ENCODE assay signal across 8 mouse cellular contexts in the genomic region with DNA sequence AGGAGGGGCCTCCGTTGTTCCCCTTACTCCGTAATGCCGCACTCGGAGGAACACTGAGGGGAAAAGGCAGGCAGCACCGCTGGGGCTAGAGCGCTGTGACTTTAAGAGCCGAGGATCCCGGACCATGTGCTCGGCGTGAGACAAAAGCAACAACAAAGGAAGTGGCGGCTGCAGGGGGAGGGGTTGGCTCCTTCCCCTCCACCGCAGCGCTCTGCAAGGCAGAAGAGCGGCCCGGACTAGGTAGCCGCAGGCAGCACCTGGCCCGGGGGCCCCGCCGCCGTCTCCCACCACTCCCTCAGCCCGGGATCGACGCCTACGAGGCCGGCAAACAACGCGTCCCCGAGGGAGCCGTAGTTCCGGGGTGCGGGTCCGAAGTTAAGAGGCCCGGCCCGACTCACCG. TPM values are rescaled to one million over a fixed set of nuclear protein-coding genes. Genes with fewer than 3 reads are reported as not detected.
DNase-seq lines count a peak whose midpoint lies in the region; ATAC-seq and TF ChIP-seq lines count a peak whose summit lies in the region.

No protein-coding gene starts in this region.

- H3K27ac ChIP-seq in embryonic facial prominence, embryonic 13.5 days = peak overlapping the region; percentile 98
- H3K27ac ChIP-seq in liver, adult 2 months (replicated peaks; ENCODE audit: insufficient read depth, low read depth, low read length) = peak overlapping the region; percentile 94

- H3K4me2 ChIP-seq in embryonic facial prominence, embryonic 13.5 days = peak overlapping the region; percentile 75

- H3K9ac ChIP-seq in embryonic facial prominence, embryonic 13.5 days = peak overlapping the region; percentile 97
- H3K9ac ChIP-seq in liver, adult 2 months (ENCODE audit: low read depth, low read length) = peak overlapping the region; percentile 97

- TF ChIP-seq CTCF in liver, adult 2 months (IDR thresholded peaks at IDR 0.05; ENCODE audit: low read depth, low read length) = no peak

- under 1% methylated on average over 33 of the region's 35 CpGs for WGBS in embryonic facial prominence, embryonic 13.5 days
- WGBS in liver, adult 2 months = under 1% methylated on average over 35 of the region's 35 CpGs

- peaks cover 30% of the 10 kb centered on the region for H3K36me3 ChIP-seq in embryonic facial prominence, embryonic 13.5 days
- peaks cover 3% of the 10 kb centered on the region for H3K36me3 ChIP-seq in liver, adult 2 months (ENCODE audit: control insufficient read depth, insufficient read depth, low read length)

- peak overlapping the region; percentile 93 for H3K4me3 ChIP-seq in embryonic facial prominence, embryonic 13.5 days
- peak overlapping the region; percentile 88 for H3K4me3 ChIP-seq in liver, adult 2 months (ENCODE audit: insufficient read depth, low read depth, low read length)

- peaks cover 31% of the 10 kb centered on the region; the same call in 1 of the 2 replicates for H3K79me2 ChIP-seq in liver, adult 2 months (ENCODE audit: control insufficient read depth, insufficient read depth, low read length)

- H3K9me3 ChIP-seq in embryonic facial prominence, embryonic 13.5 days = no peaks in the 10 kb centered on the region

- peaks cover 41% of the 10 kb centered on the region for H3K4me1 ChIP-seq in embryonic facial prominence, embryonic 13.5 days
- H3K4me1 ChIP-seq in liver, adult 2 months (ENCODE audit: control insufficient read depth, insufficient read depth, low read length) = peaks cover 27% of the 10 kb centered on the region

- peak; percentile 60 for ATAC-seq in embryonic facial prominence, embryonic 13.5 days (ENCODE audit: insufficient number of reproducible peaks, insufficient read depth, low FRiP score, low TSS enrichment, low read depth)

- 0 out of 2 replicates have a peak, but pooled peaks have one; percentile 7 for TF ChIP-seq POLR2A in liver, adult 2 months (IDR thresholded peaks at IDR 0.05; ENCODE audit: extremely low read depth, insufficient read depth, low read length)

- no peaks in the 10 kb centered on the region for H3K27me3 ChIP-seq in embryonic facial prominence, embryonic 13.5 days
- H3K27me3 ChIP-seq in liver, adult 2 months (ENCODE audit: control insufficient read depth, insufficient read depth, low read length) = no peaks in the 10 kb centered on the region

- DNase-seq in urinary bladder, adult 18-20 months (ENCODE audit: low spot score in 2 of 2) = peak; percentile 72 to 73
- DNase-seq in urinary bladder, postnatal 10 days (ENCODE audit: low spot score) = no peak
- DNase-seq in heart, adult 9 months (ENCODE audit: low spot score in 2 of 2) = peak; percentile 80 to 87
- peak; percentile 83 for DNase-seq in kidney, adult 9 months
- peak; percentile 67 for DNase-seq in liver, adult 2 months (ENCODE audit: extremely low read depth, low read depth, low spot score)
- DNase-seq in monocyte, adult 2 months (ENCODE audit: low read depth in 1 of 2, low spot score in 2 of 2) = peak; percentile 20 to 63
- peak; percentile 86 to 87 for DNase-seq in spleen, postnatal 36 days (ENCODE audit: low spot score in 2 of 2)

RNA-seq across cellular contexts. Expression of gene Rnf44, which starts 6.6 kb away (rescaled TPM):
- 58.3 and 62.8 TPM in 2 replicates for polyA plus RNA-seq in embryonic facial prominence, embryonic 13.5 days (2015; fragmentation: Nextera tagmentation; extraction: Ambion mirVana)
- 5.8 and 11.4 TPM in 2 replicates for total RNA-seq in liver, adult 2 months (2014; rRNA removed)
- polyA plus RNA-seq in liver, adult 2 months (2012; rRNA removed) = 86.1 and 87.9 TPM in 2 replicates

RNA-seq across cellular contexts. Expression of gene Cdhr2, which starts 14.2 kb away (rescaled TPM):
- 1.4 TPM in 1 of 2 replicates, not detected in the other for polyA plus RNA-seq in embryonic facial prominence, embryonic 13.5 days (2015; fragmentation: Nextera tagmentation; extraction: Ambion mirVana)
- under 0.01 and 0.20 TPM in 2 replicates for total RNA-seq in liver, adult 2 months (2014; rRNA removed)
- polyA plus RNA-seq in liver, adult 2 months (2012; rRNA removed) = 0.15 and 0.18 TPM in 2 replicates
